28 mouse cellular contexts compared by ENCODE assay signal in the genomic region with DNA sequence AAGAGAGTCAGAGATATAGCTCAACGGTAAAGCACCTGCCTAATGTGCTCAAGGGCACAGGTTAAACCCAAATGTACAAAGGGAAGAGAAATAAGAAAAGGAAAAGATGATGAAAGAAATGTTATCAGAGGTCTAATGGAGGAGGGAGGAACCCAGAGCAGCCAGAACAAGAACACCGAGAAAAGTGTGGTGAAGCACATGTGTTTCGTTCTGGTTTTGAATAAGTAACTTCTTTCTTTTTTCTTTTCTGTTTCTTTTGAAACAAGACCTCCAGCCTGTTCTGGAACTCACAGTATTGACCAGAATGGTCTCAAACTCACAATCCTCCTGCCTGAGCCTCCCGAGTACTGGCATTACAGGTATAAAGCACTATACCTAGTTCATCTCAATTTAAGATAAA. TPM values are rescaled to one million over a fixed set of nuclear protein-coding genes. Genes with fewer than 3 reads are reported as not detected.
A peak's percentile ranks its signal among the peaks of the same experiment; 100 is the strongest.
DNase-seq lines count a peak whose midpoint lies in the region; TF ChIP-seq lines count a peak whose summit lies in the region.
"Had no signal": no experiment of that assay in that cellular context is flagged by ENCODE, and none has a peak within 500 bp of the region (broad histone marks: within the 10 kb centered on the region; RNA-seq: fewer than 3 reads in every experiment).

No protein-coding gene starts in this region.

- no peak overlapping the region for H3K27ac ChIP-seq in heart, embryonic 10.5 days
- no peak overlapping the region for H3K27ac ChIP-seq in heart, adult 2 months
- peak overlapping the region; percentile 37; the same call in 1 of the 2 replicates for H3K27ac ChIP-seq in small intestine, adult 2 months (ENCODE audit: insufficient read depth, low read depth, low read length)
- H3K27ac ChIP-seq: embryonic facial prominence, embryonic 10.5 days; embryonic facial prominence, embryonic 13.5 days; forebrain, embryonic 13.5 days; heart, embryonic 15.5 days; hindbrain, embryonic 10.5 days; hindbrain, embryonic 13.5 days had no signal

- TF ChIP-seq CTCF in heart, adult 2 months (IDR thresholded peaks at IDR 0.05) = no peak
- no peak for TF ChIP-seq CTCF in small intestine, adult 2 months (IDR thresholded peaks at IDR 0.05; ENCODE audit: extremely low read depth, insufficient read length, insufficient replicate concordance, low read depth, low read length)

- 0 out of 2 replicates have a peak, but pooled peaks cover 3% of the 10 kb centered on the region for H3K36me3 ChIP-seq in heart, embryonic 10.5 days
- H3K36me3 ChIP-seq in heart, adult 2 months (ENCODE audit: control insufficient read depth, insufficient read depth, low read length) = no peaks in the 10 kb centered on the region
- no peaks in the 10 kb centered on the region for H3K36me3 ChIP-seq in small intestine, adult 2 months (ENCODE audit: control insufficient read depth, insufficient read depth, low read length)
- H3K36me3 ChIP-seq: heart, embryonic 15.5 days had no signal

- WGBS in heart, embryonic 10.5 days = 85% methylated on average over 4 of the region's 4 CpGs
- WGBS in heart, adult 2 months = 81% methylated on average over 4 of the region's 4 CpGs
- 76% methylated on average over 4 of the region's 4 CpGs for WGBS in small intestine, adult 2 months

- no peaks in the 10 kb centered on the region for H3K9me3 ChIP-seq in heart, embryonic 10.5 days
- H3K9me3 ChIP-seq: embryonic facial prominence, embryonic 10.5 days; embryonic facial prominence, embryonic 13.5 days; forebrain, embryonic 13.5 days; heart, embryonic 12.5 days; heart, embryonic 15.5 days; hindbrain, embryonic 10.5 days; hindbrain, embryonic 13.5 days had no signal

- intact Hi-C loops in heart, adult 2 months (cut with DNase I) = no loop called here

- H3K4me3 ChIP-seq in heart, embryonic 10.5 days = no peak overlapping the region
- no peak overlapping the region for H3K4me3 ChIP-seq in heart, adult 2 months
- H3K4me3 ChIP-seq in small intestine, adult 2 months (ENCODE audit: low read depth, low read length) = no peak overlapping the region
- H3K4me3 ChIP-seq: embryonic facial prominence, embryonic 10.5 days; embryonic facial prominence, embryonic 13.5 days; erythroblast, embryonic 14.5 days; forebrain, embryonic 13.5 days; heart, embryonic 12.5 days; heart, embryonic 15.5 days; hindbrain, embryonic 10.5 days; hindbrain, embryonic 13.5 days had no signal

- TF ChIP-seq EP300 in heart, adult 2 months (IDR thresholded peaks at IDR 0.05; ENCODE audit: insufficient read depth, low read depth, low read length) = no peak

- peak; percentile 38 for DNase-seq in heart, embryonic 10.5 days (ENCODE audit: low spot score)
- no peak for DNase-seq in heart, adult 2 months
- peak; percentile 16 for DNase-seq in thymus, postnatal 4 days
- no peak for DNase-seq in thymus, adult 18-20 months
- DNase-seq in spleen, adult 12 weeks (ENCODE audit: low spot score) = no peak
- DNase-seq: adrenal gland, adult 8-10 months; adrenal gland, postnatal 25 days; B cell, adult 2 months; cerebellum, adult 11-12 months; cerebellum, adult 8-10 months; cerebellum, postnatal 10 days; cerebellum, postnatal 36 days; embryo, embryonic 11 days; gastrocnemius, postnatal 10 days; gastrocnemius, postnatal 36 days; heart, postnatal 10 days; heart, postnatal 36 days had no signal

- H3K27me3 ChIP-seq in heart, embryonic 10.5 days (ENCODE audit: insufficient read depth, poor library complexity, severe bottlenecking) = no peaks in the 10 kb centered on the region
- H3K27me3 ChIP-seq in heart, adult 2 months (ENCODE audit: control insufficient read depth, insufficient read depth, low read length) = no peaks in the 10 kb centered on the region
- H3K27me3 ChIP-seq in small intestine, adult 2 months (ENCODE audit: control insufficient read depth, insufficient read depth, low read length) = no peaks in the 10 kb centered on the region
- H3K27me3 ChIP-seq: embryonic facial prominence, embryonic 13.5 days; forebrain, embryonic 13.5 days; heart, embryonic 12.5 days; heart, embryonic 15.5 days; hindbrain, embryonic 13.5 days had no signal

- H3K4me1 ChIP-seq in heart, embryonic 10.5 days = peaks cover 9% of the 10 kb centered on the region
- no peaks in the 10 kb centered on the region for H3K4me1 ChIP-seq in heart, adult 2 months (ENCODE audit: control insufficient read depth, insufficient read depth, low read length)
- H3K4me1 ChIP-seq in small intestine, adult 2 months (ENCODE audit: control insufficient read depth, insufficient read depth, insufficient read length, low read length) = no peaks in the 10 kb centered on the region

- no peak overlapping the region for H3K9ac ChIP-seq in heart, adult 2 months (ENCODE audit: low read depth, low read length)
- H3K9ac ChIP-seq: embryonic facial prominence, embryonic 13.5 days; forebrain, embryonic 13.5 days; heart, embryonic 12.5 days; heart, embryonic 15.5 days; hindbrain, embryonic 13.5 days had no signal

- H3K79me2 ChIP-seq in heart, adult 2 months (replicated peaks; ENCODE audit: control insufficient read depth, insufficient read depth, low read length) = no peaks in the 10 kb centered on the region

- TF ChIP-seq POLR2A in heart, adult 2 months (IDR thresholded peaks at IDR 0.05; ENCODE audit: insufficient read depth, low read depth, low read length) = no peak
- no peak for TF ChIP-seq POLR2A in small intestine, adult 2 months (IDR thresholded peaks at IDR 0.05; ENCODE audit: low read depth, low read length)

RNA-seq across cellular contexts. Expression of a gene that starts 7.0 kb away (rescaled TPM):
- polyA plus RNA-seq in heart, embryonic 10.5 days (2016; fragmentation: Nextera tagmentation; extraction: Ambion mirVana) = 70.3 and 103 TPM in 2 replicates
- 10 to 100 TPM; 41.4 to 41.9 TPM for total RNA-seq in heart, adult 2 months (2021)
- polyA plus RNA-seq in heart, adult 2 months (2012; rRNA removed) = 9.3 and 13.6 TPM in 2 replicates
- 5.3 and 8.4 TPM in 2 replicates for polyA plus RNA-seq in small intestine, adult 2 months (2012; rRNA removed)

RNA-seq across cellular contexts. Expression of a gene that starts 7.9 kb away (rescaled TPM):
- polyA plus RNA-seq in heart, embryonic 10.5 days (2016; fragmentation: Nextera tagmentation; extraction: Ambion mirVana) = 0.31 and 0.35 TPM in 2 replicates
- total RNA-seq in heart, adult 2 months (2021) = not detected
- 0.31 TPM in 1 of 2 replicates, not detected in the other for polyA plus RNA-seq in heart, adult 2 months (2012; rRNA removed)
- polyA plus RNA-seq in small intestine, adult 2 months (2012; rRNA removed) = 0.35 TPM in 1 of 2 replicates, not detected in the other
- total RNA-seq: granulocyte monocyte progenitor cell, adult 5-6 weeks; heart, adult 8-10 months; heart, postnatal 10 days; heart, postnatal 36 days had no signal
- polyA plus RNA-seq: erythroblast, embryonic 14.5 days had no signal

RNA-seq across cellular contexts. Expression of a gene that starts 24.3 kb away (rescaled TPM):
- polyA plus RNA-seq in heart, embryonic 10.5 days (2016; fragmentation: Nextera tagmentation; extraction: Ambion mirVana) = 34.8 and 37.3 TPM in 2 replicates
- total RNA-seq in heart, adult 2 months (2021) = 10 to 100 TPM; 42.5 to 51.6 TPM
- polyA plus RNA-seq in heart, adult 2 months (2012; rRNA removed) = 39.2 TPM in 2 replicates
- 11.8 and 12.0 TPM in 2 replicates for polyA plus RNA-seq in small intestine, adult 2 months (2012; rRNA removed)

RNA-seq across cellular contexts. Expression of a gene that starts 56.7 kb away (rescaled TPM):
- polyA plus RNA-seq in heart, embryonic 10.5 days (2016; fragmentation: Nextera tagmentation; extraction: Ambion mirVana) = 0.31 and 0.63 TPM in 2 replicates
- under 1 TPM; 0.16 to 0.25 TPM for total RNA-seq in heart, adult 2 months (2021)
- polyA plus RNA-seq in heart, adult 2 months (2012; rRNA removed) = 0.29 and 1.4 TPM in 2 replicates
- 2.9 and 5.4 TPM in 2 replicates for polyA plus RNA-seq in small intestine, adult 2 months (2012; rRNA removed)

Comparison
In these comparisons a context has a peak if more than half of its experiments do, and no peak if none do; other contexts are left out.
1. DNase-seq: peak in heart, embryonic 10.5 days (single experiment) and thymus, postnatal 4 days (single experiment); none in heart, adult 2 months (0 of 2), thymus, adult 18-20 months (0 of 2) and spleen, adult 12 weeks (single experiment).